Mouse (Mus musculus) heart, postnatal 0 days (tissue): ENCODE data around the gene Gm49318. TPM values are rescaled to one million over a fixed set of nuclear protein-coding genes. Genes with fewer than 3 reads are reported as not detected.

Source experiments
- ATAC-seq: fragments of 200-750 bp; cut with Nextera tagmentation; 2 replicates; pipeline ENCODE4 v1.8.0; 2017; ENCODE audit warnings: low read depth, moderate number of reproducible peaks, moderate library complexity; ENCODE audit not compliant: insufficient read depth
- DNase-seq: peaks from one replicate; pipeline ENCODE4 v3.0.0-alpha.2; 2016; ENCODE audit warnings: low spot score
- H3K27ac ChIP-seq: fragments of 300-500 bp; sonication (generic); 2 replicates; pipeline ENCODE4 v1.5.1; 2014; ENCODE audit warnings: low read depth, mild to moderate bottlenecking
- H3K27me3 ChIP-seq: fragments of 300-500 bp; sonication (generic); 2 replicates; pipeline ENCODE4 v1.6.1; 2014; ENCODE audit warnings: low read length, mixed read lengths; ENCODE audit not compliant: control insufficient read depth, insufficient read depth
- H3K36me3 ChIP-seq: fragments of 300-500 bp; sonication (generic); replicated peaks from 2 replicates; pipeline ENCODE4 v1.6.1; 2014; ENCODE audit warnings: low read length, mixed read lengths; ENCODE audit not compliant: control insufficient read depth, insufficient read depth
- H3K4me1 ChIP-seq: fragments of 300-500 bp; sonication (generic); 2 replicates; pipeline ENCODE4 v1.6.1; 2014; ENCODE audit warnings: antibody characterized with exemption; ENCODE audit not compliant: control insufficient read depth, insufficient read depth
- H3K4me2 ChIP-seq: fragments of 300-500 bp; sonication (generic); 2 replicates; pipeline ENCODE4 v1.6.1; 2014; ENCODE audit warnings: low read depth, mild to moderate bottlenecking, low read length, moderate library complexity
- H3K4me3 ChIP-seq: fragments of 300-500 bp; sonication (generic); 2 replicates; pipeline ENCODE4 v1.5.1; 2014; ENCODE audit warnings: low read depth, low read length
- H3K9ac ChIP-seq: fragments of 300-500 bp; sonication (generic); replicated peaks from 2 replicates; pipeline ENCODE4 v1.6.1; 2014; ENCODE audit warnings: low read depth, low read length, mixed read lengths
- H3K9me3 ChIP-seq: fragments of 300-500 bp; sonication (generic); replicated peaks from 2 replicates; pipeline ENCODE4 v1.6.1; 2016; ENCODE audit warnings: low read length; ENCODE audit not compliant: control insufficient read depth
- CTCF ChIP-seq: IDR thresholded peaks from 2 replicates; pipeline ENCODE4 v1.5.1; 2016; ENCODE audit warnings: antibody characterized with exemption, control low read depth, low read depth
- EP300 ChIP-seq: IDR thresholded peaks from 2 replicates; pipeline ENCODE4 v1.6.1; 2016; ENCODE audit warnings: antibody characterized with exemption, low read depth
- WGBS: fragments of 180-500 bp; shearing (Covaris S2); extraction: QIAGEN DNeasy Blood & Tissue Kit; methylation state at CpG from one replicate; pipeline ENCODE4 v1.1.7; 2014; 5-methylcytosine and 5-hydroxymethylcytosine counted together
- polyA plus RNA-seq: library from polyadenylated mRNA; unstranded; fragments of >200 nt; fragmentation: Nextera tagmentation; extraction: Ambion mirVana; gene quantifications from 2 replicates; pipeline ENCODE4 v1.2.1, GENCODE M21; 2015
- total RNA-seq: library from RNA; depleted of rRNA; stranded (reverse); fragments of >200 nt; gene quantifications from 2 replicates; pipeline ENCODE4 v1.2.3, GENCODE M21; 2014; ENCODE audit warnings: low replicate concordance

Gm49318 gene
- total and polyA plus RNA-seq, 2 experiments from 2014 or later = not detected

GRCm38 (mm10) chr9:22002194-22003162 lies 68.6 kb downstream of the Gm49318 start, which contains the start of the genes Ccdc151 and Prkcsh:
TSS of gene Ccdc151 (minus strand) at chr9:22002634.
TSS of gene Prkcsh (plus strand) at chr9:22002806.
- Histone ChIP-seq H3K4me2 (peak within 1 kb of the TSS; percentile 76), H3K4me1 (peaks cover 10% of the 10 kb centered on the region), H3K27me3 (peaks cover 8% of the 10 kb centered on the region; the same call in 1 of the 2 replicates), H3K27ac (peak within 1 kb of the TSS; percentile 57), H3K36me3 (peaks cover 33% of the 10 kb centered on the region), H3K4me3 (peak within 1 kb of the TSS; percentile 67), H3K9me3 (no peaks in the 10 kb centered on the region), H3K9ac (peak within 1 kb of the TSS; percentile 49)
- peak; percentile 99 for DNase-seq
- TF ChIP-seq CTCF (no peak), EP300 (peak; percentile 39; the same call in 1 of the 2 replicates)
- 6% methylated on average over 57 of the region's 57 CpGs for WGBS
- ATAC-seq = peak; percentile 98

DNA sequence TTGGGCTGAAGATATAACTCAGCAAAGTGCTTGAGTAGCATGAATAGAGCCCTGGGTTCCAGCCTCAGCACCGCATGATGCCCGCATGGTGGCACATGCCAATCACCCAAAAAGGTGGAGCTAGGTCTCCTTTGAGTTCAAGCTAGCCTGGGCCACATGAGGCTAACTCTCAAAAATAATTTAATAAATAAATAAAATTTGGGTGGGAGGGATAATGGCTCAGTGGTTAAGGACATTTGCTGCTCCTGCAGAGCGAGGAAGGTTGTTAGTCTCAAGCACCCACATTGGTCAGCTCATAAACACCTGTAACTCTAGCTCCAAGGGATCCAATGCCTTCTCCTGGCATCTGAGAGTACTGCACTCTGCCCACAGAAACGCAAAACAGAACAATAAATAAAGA lies 69.4 kb downstream of the Gm49318 start:
- Histone ChIP-seq H3K4me1 (peaks cover 10% of the 10 kb centered on the region), H3K27me3 (peaks cover 8% of the 10 kb centered on the region; the same call in 1 of the 2 replicates), H3K4me2 (no peak overlapping the region), H3K9me3 (no peaks in the 10 kb centered on the region), H3K36me3 (peaks cover 24% of the 10 kb centered on the region), H3K9ac (no peak overlapping the region), H3K27ac (no peak overlapping the region), H3K4me3 (no peak overlapping the region)
- TF ChIP-seq EP300 (no peak), CTCF (no peak)
- whole genome bisulfite sequencing = 83% methylated on average over 4 of the region's 4 CpGs
- DNase-seq (no peak), ATAC-seq (no peak)

GRCm38 (mm10) chr9:22000296-22000695 lies 70.8 kb downstream of the Gm49318 start:
- H3K4me1 ChIP-seq = peaks cover 10% of the 10 kb centered on the region
- H3K9me3 ChIP-seq = no peaks in the 10 kb centered on the region
- H3K27me3 ChIP-seq = peaks cover 8% of the 10 kb centered on the region; the same call in 1 of the 2 replicates
- peaks cover 11% of the 10 kb centered on the region for H3K36me3 ChIP-seq
- no peak overlapping the region for H3K27ac ChIP-seq
- ATAC-seq (no peak), DNase-seq (no peak)
- no peak overlapping the region for H3K4me2 ChIP-seq
- 88% methylated on average over 6 of the region's 6 CpGs for WGBS
- H3K9ac ChIP-seq = no peak overlapping the region
- no peak overlapping the region for H3K4me3 ChIP-seq
- TF ChIP-seq CTCF (no peak), EP300 (no peak)

- H3K27me3 ChIP-seq = peaks cover 35% of the 10 kb centered on the region
- H3K9me3 ChIP-seq = no peaks in the 10 kb centered on the region
- 75% methylated on average over 3 of the region's 3 CpGs for WGBS
- no peak overlapping the region for H3K4me2 ChIP-seq
- no peak overlapping the region for H3K4me3 ChIP-seq
- H3K36me3 ChIP-seq = no peaks in the 10 kb centered on the region
- DNase-seq (no peak), ATAC-seq (no peak)
- TF ChIP-seq CTCF (no peak), EP300 (no peak)
- no peaks in the 10 kb centered on the region for H3K4me1 ChIP-seq
- H3K9ac ChIP-seq = no peak overlapping the region
- H3K27ac ChIP-seq = no peak overlapping the region
These were observed 74.7 kb downstream of the Gm49318 start for GRCm38 (mm10) chr9:21996178-21996867.

GRCm38 (mm10) chr9:21992227-21992626 lies 78.8 kb downstream of the Gm49318 start:
- 62% methylated on average over 4 of the region's 4 CpGs for WGBS
- no peak overlapping the region for H3K4me3 ChIP-seq
- H3K9me3 ChIP-seq = no peaks in the 10 kb centered on the region
- H3K9ac ChIP-seq = no peak overlapping the region
- no peak overlapping the region for H3K27ac ChIP-seq
- H3K4me2 ChIP-seq = no peak overlapping the region
- DNase-seq = no peak
- ATAC-seq = no peak
- peaks cover 19% of the 10 kb centered on the region for H3K4me1 ChIP-seq
- H3K27me3 ChIP-seq = peaks cover 68% of the 10 kb centered on the region
- H3K36me3 ChIP-seq = no peaks in the 10 kb centered on the region
- TF ChIP-seq EP300 (no peak), CTCF (no peak)
